Mouse (Mus musculus): ENCODE measurements around the gene Fam19a5. TPM values are rescaled to one million over a fixed set of nuclear protein-coding genes. Genes with fewer than 3 reads are reported as not detected.

The Fam19a5 gene
- polyA plus RNA-seq, 1 experiment, result 3.7 TPM

DNA sequence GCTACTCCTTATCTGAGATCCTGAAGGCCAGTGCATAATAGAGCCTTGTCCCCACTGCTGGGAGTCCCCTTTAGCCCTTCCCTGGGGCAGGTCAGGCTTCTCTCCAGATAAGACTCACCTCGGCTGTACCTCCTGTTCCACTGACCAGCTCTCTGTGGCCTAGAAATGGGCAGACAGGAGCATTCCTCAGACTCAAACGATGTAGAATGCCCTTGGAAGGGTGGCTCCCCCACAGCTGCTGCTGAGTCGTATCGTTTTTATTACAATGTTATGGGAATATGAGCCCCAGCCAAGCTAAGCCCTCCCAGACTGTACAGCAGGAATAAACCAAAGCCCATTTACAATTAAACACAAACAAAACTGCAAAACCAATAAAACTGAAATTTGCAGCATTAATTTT is 167.7 kb downstream of the Fam19a5 start:
- TF ChIP-seq POLR2A (IDR thresholded peaks at IDR 0.05; ENCODE audit: low read depth, low read length) (no peak), CTCF (IDR thresholded peaks at IDR 0.05; ENCODE audit: borderline replicate concordance, insufficient read depth, low read length) (no peak)
- H3K27ac ChIP-seq (ENCODE audit: insufficient read depth, low read length), result no peak overlapping the region
- no peaks in the 10 kb centered on the region for H3K4me1 ChIP-seq (ENCODE audit: control insufficient read depth, insufficient read depth, low read length)
- no peak overlapping the region for H3K4me3 ChIP-seq (ENCODE audit: insufficient read depth, low read length)

- H3K4me1 ChIP-seq (ENCODE audit: control insufficient read depth, insufficient read depth, low read length), result no peaks in the 10 kb centered on the region
- H3K27ac ChIP-seq (ENCODE audit: insufficient read depth, low read length), result no peak overlapping the region
- TF ChIP-seq POLR2A (IDR thresholded peaks at IDR 0.05; ENCODE audit: low read depth, low read length) (no peak), CTCF (IDR thresholded peaks at IDR 0.05; ENCODE audit: borderline replicate concordance, insufficient read depth, low read length) (no peak)
Measured at GRCm38 (mm10) chr15:87712221-87712620, 168.1 kb downstream of the Fam19a5 start.

GRCm38 (mm10) chr15:87715037-87715676 is 171.1 kb downstream of the Fam19a5 start:
- no peak overlapping the region for H3K27ac ChIP-seq (ENCODE audit: insufficient read depth, low read length)
- TF ChIP-seq POLR2A (IDR thresholded peaks at IDR 0.05; ENCODE audit: low read depth, low read length), result no peak

More at GRCm38 (mm10) chr15:87712221-87712620, 168.1 kb downstream of the Fam19a5 start:
- no peak overlapping the region for H3K4me3 ChIP-seq (ENCODE audit: insufficient read depth, low read length)

DNA sequence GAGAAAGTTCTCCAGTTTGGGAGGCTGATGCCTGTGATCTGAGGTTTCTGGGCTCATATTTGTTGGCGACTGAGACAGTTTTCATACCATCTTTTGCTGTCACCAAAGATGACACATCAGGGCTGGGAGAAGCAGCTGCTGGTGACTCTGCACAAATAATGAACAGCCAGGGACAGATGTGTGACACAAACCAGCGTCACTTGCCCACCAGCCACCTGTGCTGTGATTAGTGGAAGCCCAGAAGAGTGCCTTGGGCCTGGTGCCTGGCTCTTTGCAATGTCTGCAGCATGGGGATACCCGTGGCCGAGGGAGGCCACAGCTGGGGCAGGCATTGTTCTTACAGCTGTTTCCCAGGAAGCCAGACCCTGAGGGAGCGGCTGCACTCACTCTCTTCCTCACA is 173.0 kb downstream of the Fam19a5 start:
- TF ChIP-seq CTCF (IDR thresholded peaks at IDR 0.05; ENCODE audit: borderline replicate concordance, insufficient read depth, low read length), result no peak
- TF ChIP-seq POLR2A (IDR thresholded peaks at IDR 0.05; ENCODE audit: low read depth, low read length), result no peak
- H3K27ac ChIP-seq (ENCODE audit: insufficient read depth, low read length), result no peak overlapping the region
- H3K4me3 ChIP-seq (ENCODE audit: insufficient read depth, low read length), result no peak overlapping the region
- H3K4me1 ChIP-seq (ENCODE audit: control insufficient read depth, insufficient read depth, low read length), result no peaks in the 10 kb centered on the region

More at GRCm38 (mm10) chr15:87715037-87715676, 171.1 kb downstream of the Fam19a5 start:
- H3K4me3 ChIP-seq (ENCODE audit: insufficient read depth, low read length), result no peak overlapping the region
- H3K4me1 ChIP-seq (ENCODE audit: control insufficient read depth, insufficient read depth, low read length), result no peaks in the 10 kb centered on the region

- H3K4me3 ChIP-seq (ENCODE audit: insufficient read depth, low read length), result no peak overlapping the region
- no peak for TF ChIP-seq POLR2A (IDR thresholded peaks at IDR 0.05; ENCODE audit: low read depth, low read length)
- TF ChIP-seq CTCF (IDR thresholded peaks at IDR 0.05; ENCODE audit: borderline replicate concordance, insufficient read depth, low read length), result no peak
- H3K4me1 ChIP-seq (ENCODE audit: control insufficient read depth, insufficient read depth, low read length), result no peaks in the 10 kb centered on the region
- no peak overlapping the region for H3K27ac ChIP-seq (ENCODE audit: insufficient read depth, low read length)
Measured at GRCm38 (mm10) chr15:87723455-87723986, 179.4 kb downstream of the Fam19a5 start.

- no peak overlapping the region for H3K27ac ChIP-seq (ENCODE audit: insufficient read depth, low read length)
- no peak for TF ChIP-seq POLR2A (IDR thresholded peaks at IDR 0.05; ENCODE audit: low read depth, low read length)
- no peak for TF ChIP-seq CTCF (IDR thresholded peaks at IDR 0.05; ENCODE audit: borderline replicate concordance, insufficient read depth, low read length)
Measured at GRCm38 (mm10) chr15:87726657-87727236, 182.6 kb downstream of the Fam19a5 start.

GRCm38 (mm10) chr15:87736345-87736744 is 192.2 kb downstream of the Fam19a5 start:
- Histone ChIP-seq H3K4me3 (ENCODE audit: insufficient read depth, low read length) (no peak overlapping the region), H3K27ac (ENCODE audit: insufficient read depth, low read length) (no peak overlapping the region), H3K4me1 (ENCODE audit: control insufficient read depth, insufficient read depth, low read length) (no peaks in the 10 kb centered on the region)
- no peak for TF ChIP-seq CTCF (IDR thresholded peaks at IDR 0.05; ENCODE audit: borderline replicate concordance, insufficient read depth, low read length)
- TF ChIP-seq POLR2A (IDR thresholded peaks at IDR 0.05; ENCODE audit: low read depth, low read length), result no peak

More at GRCm38 (mm10) chr15:87726657-87727236, 182.6 kb downstream of the Fam19a5 start:
- no peak overlapping the region for H3K4me3 ChIP-seq (ENCODE audit: insufficient read depth, low read length)
- no peaks in the 10 kb centered on the region for H3K4me1 ChIP-seq (ENCODE audit: control insufficient read depth, insufficient read depth, low read length)

DNA sequence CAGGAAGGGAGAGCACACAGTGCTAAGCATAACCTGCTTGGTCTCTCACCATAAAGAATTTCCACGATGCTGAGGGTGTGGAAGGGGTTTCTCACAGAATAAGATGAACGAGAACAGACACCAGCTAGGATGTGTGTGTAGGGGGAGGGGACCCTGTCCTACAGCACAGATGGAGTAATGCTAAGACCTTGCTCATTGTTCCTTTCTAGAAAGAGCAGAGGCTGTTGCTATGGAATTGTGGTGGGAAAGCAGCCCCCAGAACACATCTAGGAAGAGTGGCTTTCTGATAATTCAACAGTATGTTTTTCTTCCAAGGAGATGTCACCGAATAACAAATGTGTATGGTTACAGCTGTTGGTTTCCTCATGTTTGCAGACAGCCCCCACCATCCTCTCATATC is 211.4 kb downstream of the Fam19a5 start:
- Histone ChIP-seq H3K4me1 (ENCODE audit: control insufficient read depth, insufficient read depth, low read length) (no peaks in the 10 kb centered on the region), H3K27ac (ENCODE audit: insufficient read depth, low read length) (no peak overlapping the region), H3K4me3 (ENCODE audit: insufficient read depth, low read length) (no peak overlapping the region)
- TF ChIP-seq POLR2A (IDR thresholded peaks at IDR 0.05; ENCODE audit: low read depth, low read length) (no peak), CTCF (IDR thresholded peaks at IDR 0.05; ENCODE audit: borderline replicate concordance, insufficient read depth, low read length) (no peak)

DNA sequence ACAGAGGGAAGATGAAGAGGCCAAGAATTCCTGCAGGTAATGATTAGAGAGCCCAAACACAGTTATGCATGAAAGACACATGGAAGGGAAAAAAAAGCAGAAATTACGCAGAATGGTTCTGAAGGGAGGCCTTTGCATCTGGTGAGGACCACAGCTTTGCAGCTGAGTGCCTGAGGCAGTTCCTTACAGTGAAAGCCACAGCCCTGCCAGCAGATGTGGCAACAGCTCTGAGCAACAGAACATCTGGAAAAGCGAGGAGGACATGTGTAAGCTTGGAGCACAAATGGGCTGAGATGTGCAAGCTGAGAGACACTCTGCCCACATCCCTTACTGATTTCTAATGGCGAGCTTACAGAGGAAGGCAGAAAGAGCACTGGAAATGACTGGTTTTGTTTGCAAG is 221.8 kb downstream of the Fam19a5 start:
- TF ChIP-seq CTCF (IDR thresholded peaks at IDR 0.05; ENCODE audit: borderline replicate concordance, insufficient read depth, low read length), result no peak
- no peak overlapping the region for H3K27ac ChIP-seq (ENCODE audit: insufficient read depth, low read length)
- H3K4me3 ChIP-seq (ENCODE audit: insufficient read depth, low read length), result no peak overlapping the region
- H3K4me1 ChIP-seq (ENCODE audit: control insufficient read depth, insufficient read depth, low read length), result no peaks in the 10 kb centered on the region

GRCm38 (mm10) chr15:87773955-87774354 is 229.9 kb downstream of the Fam19a5 start:
- Histone ChIP-seq H3K4me3 (ENCODE audit: insufficient read depth, low read length) (no peak overlapping the region), H3K4me1 (ENCODE audit: control insufficient read depth, insufficient read depth, low read length) (no peaks in the 10 kb centered on the region), H3K27ac (ENCODE audit: insufficient read depth, low read length) (no peak overlapping the region)
- no peak for TF ChIP-seq CTCF (IDR thresholded peaks at IDR 0.05; ENCODE audit: borderline replicate concordance, insufficient read depth, low read length)
- no peak for TF ChIP-seq POLR2A (IDR thresholded peaks at IDR 0.05; ENCODE audit: low read depth, low read length)

Measured in embryonic fibroblast, embryonic 13.5 days (primary cell).